In genomic region chr9:67213275-67213674, GRCm38 (mm10) we compare ENCODE assay signal across 7 mouse cellular contexts.
DNase-seq lines count a peak whose midpoint lies in the region; ATAC-seq and TF ChIP-seq lines count a peak whose summit lies in the region.

No protein-coding gene starts in this region.

- H3K27me3 ChIP-seq in Patski = no peaks in the 10 kb centered on the region
- H3K27me3 ChIP-seq in testis, adult 2 months (ENCODE audit: control insufficient read depth, insufficient read depth, low read length) = no peaks in the 10 kb centered on the region

- no peak for TF ChIP-seq POLR2A in testis, adult 2 months (IDR thresholded peaks at IDR 0.05; ENCODE audit: control insufficient read depth, low read depth, low read length)

- no peaks in the 10 kb centered on the region; the same call in 1 of the 2 replicates for H3K4me1 ChIP-seq in testis, adult 2 months (ENCODE audit: control insufficient read depth, insufficient read depth, low read length)

- POLR2A ChIA-PET in Patski (lab: Charles Lee) = no interaction called here

- peak; percentile 88 for TF ChIP-seq CTCF in Patski (IDR thresholded peaks at IDR 0.05)
- TF ChIP-seq CTCF in testis, adult 2 months (IDR thresholded peaks at IDR 0.05; ENCODE audit: control insufficient read depth, insufficient read depth, insufficient replicate concordance, low read depth, low read length) = peak; percentile 67; the same call in 1 of the 2 replicates

- no peaks in the 10 kb centered on the region for H3K36me3 ChIP-seq in testis, adult 2 months (ENCODE audit: control insufficient read depth, insufficient read depth, low read length)

- no peak overlapping the region for H3K27ac ChIP-seq in testis, adult 2 months (ENCODE audit: control insufficient read depth, insufficient read depth, low read depth, low read length)

- intact Hi-C loops in heart, postnatal 36 days (cut with DNase I) = loop anchor here (5.0 kb wide), 2 partner anchors 56 to 166 kb away; partner anchors contain the start of gene Tpm1

- no peak for DNase-seq in Patski (ENCODE audit: low read depth, low spot score)
- DNase-seq in c-Kit-positive CD71-negative TER-119-negative erythroid progenitor cells, embryonic 14.5 days (ENCODE audit: low read depth) = peak; percentile 22
- peak; percentile 73 to 78 for DNase-seq in heart, postnatal 36 days
- DNase-seq in layer of hippocampus, postnatal 14 days (ENCODE audit: low spot score in 2 of 2) = peak; percentile 66 to 74
- peak; percentile 80 for DNase-seq in lung, postnatal 36 days

- CTCF ChIA-PET in Patski (lab: Charles Lee) = interaction anchor here (0.6 to 3.4 kb wide), 10 partner anchors 15 to 224 kb away, joined by 3 to 16 read pairs (median 4); partner anchors contain the start of gene Tpm1

- H3K4me3 ChIP-seq in testis, adult 2 months (ENCODE audit: control insufficient read depth, low read depth, low read length) = no peak overlapping the region

- in situ Hi-C loops in Patski (cut with MboI; ENCODE audit: low pct_unique_long_range_greater_than_20kb) = loop anchor here (10.0 kb wide), 1 partner anchor 168 kb away; the partner anchor contains the start of gene Tpm1

- no peak for ATAC-seq in Patski
- ATAC-seq in frontal cortex, adult (ENCODE audit: low TSS enrichment) = peak; percentile 92
